Mouse (Mus musculus): ENCODE data around the gene Rpl31. TPM values are rescaled to one million over a fixed set of nuclear protein-coding genes. Genes with fewer than 3 reads are reported as not detected.

Rpl31 gene
- 329 and 348 TPM in 2 replicates for polyA plus RNA-seq (2015; fragmentation: Nextera tagmentation; extraction: Ambion mirVana)

DNA sequence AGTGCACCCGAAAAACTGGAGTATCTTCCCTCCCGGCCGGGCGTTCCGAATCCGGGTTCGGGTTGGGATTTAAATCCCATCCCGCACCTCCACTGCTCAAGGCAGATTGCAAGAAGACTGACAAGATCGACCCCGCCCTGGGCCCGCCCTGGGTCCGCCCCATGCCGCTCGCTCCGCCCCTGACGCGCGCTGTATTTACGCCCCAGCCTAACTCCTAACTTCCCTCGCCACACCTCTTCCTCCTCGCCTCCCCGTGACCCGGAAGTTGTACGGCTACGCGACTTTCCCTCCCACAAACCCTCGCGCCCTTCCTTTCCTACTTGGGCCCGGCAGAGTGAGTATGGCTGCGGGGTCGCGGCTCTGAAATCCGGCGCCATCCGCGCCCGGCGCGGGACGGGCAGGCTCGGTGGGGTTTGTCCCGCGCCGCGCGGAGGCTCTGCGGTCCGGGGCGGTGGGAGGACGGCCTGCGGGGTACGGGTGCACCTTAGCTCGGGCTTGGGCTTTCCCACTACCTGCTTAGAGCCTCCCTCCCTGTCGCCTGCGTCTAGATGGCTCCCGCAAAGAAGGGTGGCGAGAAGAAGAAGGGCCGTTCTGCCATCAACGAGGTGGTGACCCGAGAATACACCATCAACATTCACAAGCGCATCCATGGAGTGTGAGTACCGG lies at the start of gene Rpl31:
Gene Rpl31 (plus strand): TSS at position 242 of the 666 bp plus-strand sequence.
- no peaks in the 10 kb centered on the region for H3K27me3 ChIP-seq (replicated peaks)
- peak; percentile 100 for ATAC-seq (ENCODE audit: low FRiP score)
- H3K9ac ChIP-seq (replicated peaks) = peak within 1 kb of the TSS; percentile 70
- peak within 1 kb of the TSS; percentile 74 for H3K4me3 ChIP-seq (replicated peaks)
- peaks cover 28% of the 10 kb centered on the region for H3K36me3 ChIP-seq
- peaks cover 18% of the 10 kb centered on the region for H3K4me1 ChIP-seq
- H3K27ac ChIP-seq (replicated peaks) = peak within 1 kb of the TSS; percentile 92
- WGBS = under 1% methylated on average over 62 of the region's 62 CpGs
- no peaks in the 10 kb centered on the region for H3K9me3 ChIP-seq (replicated peaks)
- peak within 1 kb of the TSS; percentile 77 for H3K4me2 ChIP-seq

GRCm38 (mm10) chr1:39317935-39318334 lies 49.7 kb upstream of the Rpl31 start:
- no peak for ATAC-seq (ENCODE audit: low FRiP score)
- no peak overlapping the region for H3K4me3 ChIP-seq (replicated peaks)
- H3K4me2 ChIP-seq = no peak overlapping the region
- no peaks in the 10 kb centered on the region for H3K27me3 ChIP-seq (replicated peaks)
- no peaks in the 10 kb centered on the region for H3K36me3 ChIP-seq
- 86% methylated on average over 2 of the region's 2 CpGs for WGBS
- H3K27ac ChIP-seq (replicated peaks) = no peak overlapping the region
- H3K9me3 ChIP-seq (replicated peaks) = no peaks in the 10 kb centered on the region
- no peak overlapping the region for H3K9ac ChIP-seq (replicated peaks)
- H3K4me1 ChIP-seq = peaks cover 9% of the 10 kb centered on the region

- Histone ChIP-seq H3K4me1 (peaks cover 5% of the 10 kb centered on the region), H3K27me3 (replicated peaks) (no peaks in the 10 kb centered on the region), H3K36me3 (no peaks in the 10 kb centered on the region), H3K4me3 (replicated peaks) (no peak overlapping the region), H3K9me3 (replicated peaks) (no peaks in the 10 kb centered on the region), H3K9ac (replicated peaks) (no peak overlapping the region), H3K27ac (replicated peaks) (no peak overlapping the region), H3K4me2 (no peak overlapping the region)
- ATAC-seq (ENCODE audit: low FRiP score) = no peak
- WGBS = 75% methylated on average over 7 of the region's 7 CpGs
Measured at GRCm38 (mm10) chr1:39318870-39319269, 48.8 kb upstream of the Rpl31 start.

GRCm38 (mm10) chr1:39321954-39322353 lies 45.7 kb upstream of the Rpl31 start:
- no peaks in the 10 kb centered on the region for H3K36me3 ChIP-seq

GRCm38 (mm10) chr1:39325228-39325627 lies 42.4 kb upstream of the Rpl31 start:
- H3K9ac ChIP-seq (replicated peaks) = no peak overlapping the region
- no peaks in the 10 kb centered on the region for H3K36me3 ChIP-seq
- H3K9me3 ChIP-seq (replicated peaks) = no peaks in the 10 kb centered on the region
- WGBS = 93% methylated on average over 6 of the region's 6 CpGs
- no peaks in the 10 kb centered on the region for H3K27me3 ChIP-seq (replicated peaks)
- no peak overlapping the region for H3K4me3 ChIP-seq (replicated peaks)
- H3K27ac ChIP-seq (replicated peaks) = no peak overlapping the region
- ATAC-seq (ENCODE audit: low FRiP score) = no peak
- H3K4me1 ChIP-seq = peaks cover 14% of the 10 kb centered on the region
- H3K4me2 ChIP-seq = no peak overlapping the region

More at GRCm38 (mm10) chr1:39321954-39322353, 45.7 kb upstream of the Rpl31 start:
- Histone ChIP-seq H3K4me3 (replicated peaks) (no peak overlapping the region), H3K9ac (replicated peaks) (no peak overlapping the region), H3K27ac (replicated peaks) (no peak overlapping the region), H3K4me2 (no peak overlapping the region), H3K9me3 (replicated peaks) (no peaks in the 10 kb centered on the region), H3K27me3 (replicated peaks) (no peaks in the 10 kb centered on the region), H3K4me1 (peaks cover 5% of the 10 kb centered on the region)
- ATAC-seq (ENCODE audit: low FRiP score) = peak; percentile 59; the same call in 1 of the 2 replicates
- WGBS = 43% methylated on average over 6 of the region's 6 CpGs

- H3K4me3 ChIP-seq (replicated peaks) = no peak overlapping the region
- no peak for ATAC-seq (ENCODE audit: low FRiP score)
- WGBS = 70% methylated on average over 7 of the region's 7 CpGs
- H3K27ac ChIP-seq (replicated peaks) = no peak overlapping the region
- no peak overlapping the region for H3K4me2 ChIP-seq
- peaks cover 8% of the 10 kb centered on the region for H3K4me1 ChIP-seq
- no peaks in the 10 kb centered on the region for H3K36me3 ChIP-seq
- H3K27me3 ChIP-seq (replicated peaks) = no peaks in the 10 kb centered on the region
- no peaks in the 10 kb centered on the region for H3K9me3 ChIP-seq (replicated peaks)
- H3K9ac ChIP-seq (replicated peaks) = no peak overlapping the region
Measured at GRCm38 (mm10) chr1:39327546-39327945, 40.1 kb upstream of the Rpl31 start.

DNA sequence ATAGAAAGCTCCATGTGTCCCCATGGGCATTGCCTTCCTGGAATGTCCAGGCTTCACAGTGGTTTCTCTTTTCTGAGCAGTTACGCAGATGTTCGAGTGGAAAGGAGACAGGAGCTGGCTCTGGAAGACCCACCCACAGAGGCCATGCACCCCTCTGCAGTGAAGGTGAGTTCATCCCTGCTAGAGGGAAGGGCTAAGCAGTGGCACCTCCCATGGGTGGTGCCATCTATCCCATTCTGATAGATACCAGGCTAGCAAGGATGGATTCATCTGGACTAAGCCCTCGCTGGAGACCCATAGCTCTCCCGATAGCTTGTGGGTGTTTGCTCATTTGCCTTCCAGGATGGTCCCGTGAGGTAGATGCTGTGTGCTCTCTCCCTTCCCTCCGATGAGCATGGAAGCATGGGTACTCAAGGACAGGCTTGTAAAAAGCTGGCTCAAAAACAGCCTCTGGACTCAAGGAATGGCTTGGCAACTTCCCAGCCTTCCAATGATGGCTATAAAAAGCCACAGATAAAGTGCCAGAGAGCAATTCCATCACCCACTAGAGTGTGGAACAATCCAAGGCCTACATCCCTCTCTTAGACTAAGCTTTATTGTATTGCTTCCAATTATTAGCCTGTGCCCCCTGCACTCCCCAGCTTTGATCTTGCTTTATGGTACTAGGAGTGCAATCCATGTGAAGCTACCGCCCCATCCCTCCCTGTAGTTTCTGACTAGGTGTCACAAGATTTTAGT lies 36.6 kb upstream of the Rpl31 start:
- H3K4me3 ChIP-seq (replicated peaks) = no peak overlapping the region
- no peak overlapping the region for H3K27ac ChIP-seq (replicated peaks)
- no peaks in the 10 kb centered on the region for H3K36me3 ChIP-seq
- no peaks in the 10 kb centered on the region for H3K9me3 ChIP-seq (replicated peaks)
- peaks cover 8% of the 10 kb centered on the region for H3K4me1 ChIP-seq
- no peak overlapping the region for H3K4me2 ChIP-seq
- WGBS = 52% methylated on average over 7 of the region's 7 CpGs
- H3K27me3 ChIP-seq (replicated peaks) = no peaks in the 10 kb centered on the region; the same call in 1 of the 2 replicates
- no peak for ATAC-seq (ENCODE audit: low FRiP score)
- H3K9ac ChIP-seq (replicated peaks) = no peak overlapping the region

- Histone ChIP-seq H3K4me3 (replicated peaks) (no peak overlapping the region), H3K27me3 (replicated peaks) (no peaks in the 10 kb centered on the region; the same call in 1 of the 2 replicates), H3K9me3 (replicated peaks) (no peaks in the 10 kb centered on the region), H3K27ac (replicated peaks) (no peak overlapping the region), H3K36me3 (no peaks in the 10 kb centered on the region), H3K9ac (replicated peaks) (no peak overlapping the region), H3K4me1 (peaks cover 4% of the 10 kb centered on the region), H3K4me2 (no peak overlapping the region)
- ATAC-seq (ENCODE audit: low FRiP score) = no peak
- WGBS = 84% methylated on average over 4 of the region's 4 CpGs
Measured at GRCm38 (mm10) chr1:39332456-39332855, 35.2 kb upstream of the Rpl31 start.

DNA sequence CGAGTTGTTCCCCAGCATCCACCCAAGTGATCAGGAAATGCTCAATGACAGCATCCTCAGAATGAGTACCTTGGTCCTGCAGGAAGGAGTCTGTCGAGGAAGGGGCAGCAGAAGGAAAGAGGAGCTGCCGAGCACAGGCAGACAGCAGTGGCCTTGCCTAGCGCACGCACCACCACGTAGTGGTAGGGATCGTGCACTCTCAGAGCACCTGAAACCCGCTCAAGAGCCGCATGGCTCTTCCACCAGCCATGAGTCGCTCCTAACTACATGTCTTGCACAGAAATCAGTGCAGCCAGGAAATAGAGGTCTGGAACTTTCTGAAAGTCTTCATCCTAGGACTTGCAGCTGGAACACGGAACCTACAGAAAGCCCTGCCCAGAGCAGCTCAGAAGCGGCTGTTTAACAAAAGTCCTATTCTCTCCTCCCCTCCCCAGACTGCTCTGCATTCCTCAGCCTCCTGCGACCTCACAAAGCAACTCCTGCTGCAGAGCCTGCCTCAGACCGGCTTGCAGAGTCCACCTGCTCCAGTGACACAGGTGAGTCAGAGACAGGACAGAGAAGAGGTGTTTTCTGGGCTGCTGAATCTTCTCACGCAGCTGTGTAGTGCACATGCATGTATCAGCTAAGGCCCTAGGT lies 32.0 kb upstream of the Rpl31 start:
- H3K9ac ChIP-seq (replicated peaks) = no peak overlapping the region
- no peaks in the 10 kb centered on the region for H3K9me3 ChIP-seq (replicated peaks)
- 0 out of 2 replicates have a peak, but pooled peaks cover 3% of the 10 kb centered on the region for H3K4me1 ChIP-seq
- ATAC-seq (ENCODE audit: low FRiP score) = no peak
- no peak overlapping the region for H3K4me3 ChIP-seq (replicated peaks)
- no peaks in the 10 kb centered on the region for H3K36me3 ChIP-seq
- 32% methylated on average over 15 of the region's 15 CpGs for WGBS
- H3K4me2 ChIP-seq = no peak overlapping the region
- no peaks in the 10 kb centered on the region; the same call in 1 of the 2 replicates for H3K27me3 ChIP-seq (replicated peaks)
- H3K27ac ChIP-seq (replicated peaks) = no peak overlapping the region

- WGBS = 77% methylated on average over 8 of the region's 8 CpGs
- Histone ChIP-seq H3K9ac (replicated peaks) (no peak overlapping the region), H3K4me3 (replicated peaks) (no peak overlapping the region), H3K4me1 (0 out of 2 replicates have a peak, but pooled peaks cover 3% of the 10 kb centered on the region), H3K27me3 (replicated peaks) (peaks cover 3% of the 10 kb centered on the region; the same call in 1 of the 2 replicates), H3K9me3 (replicated peaks) (no peaks in the 10 kb centered on the region), H3K27ac (replicated peaks) (no peak overlapping the region), H3K36me3 (no peaks in the 10 kb centered on the region), H3K4me2 (no peak overlapping the region)
- no peak for ATAC-seq (ENCODE audit: low FRiP score)
Measured at GRCm38 (mm10) chr1:39336788-39337187, 30.9 kb upstream of the Rpl31 start.

GRCm38 (mm10) chr1:39338831-39339230 lies 28.8 kb upstream of the Rpl31 start:
- no peaks in the 10 kb centered on the region for H3K9me3 ChIP-seq (replicated peaks)
- ATAC-seq (ENCODE audit: low FRiP score) = no peak
- H3K4me1 ChIP-seq = 0 out of 2 replicates have a peak, but pooled peaks cover 3% of the 10 kb centered on the region
- no peak overlapping the region for H3K27ac ChIP-seq (replicated peaks)
- H3K9ac ChIP-seq (replicated peaks) = no peak overlapping the region
- H3K4me3 ChIP-seq (replicated peaks) = no peak overlapping the region
- H3K4me2 ChIP-seq = no peak overlapping the region
- 82% methylated on average over 10 of the region's 10 CpGs for WGBS
- peaks cover 3% of the 10 kb centered on the region; the same call in 1 of the 2 replicates for H3K27me3 ChIP-seq (replicated peaks)
- no peaks in the 10 kb centered on the region for H3K36me3 ChIP-seq

Measured in neural tube, embryonic 15.5 days (tissue).